Mouse (Mus musculus) intestine, embryonic 16.5 days (tissue): ENCODE data around the gene Fam166a. TPM values are rescaled to one million over a fixed set of nuclear protein-coding genes. Genes with fewer than 3 reads are reported as not detected.
A peak's percentile ranks its signal among the peaks of the same experiment; 100 is the strongest.

Source experiments
- ATAC-seq: fragments of 200-750 bp; cut with Nextera tagmentation; 2 replicates; pipeline ENCODE4 v1.8.0; 2017; ENCODE audit warnings: moderate TSS enrichment, moderate library complexity
- H3K27ac ChIP-seq: fragments of 300-500 bp; sonication (generic); 2 replicates; pipeline ENCODE4 v1.5.1; 2014; ENCODE audit warnings: mild to moderate bottlenecking, low read length
- H3K27me3 ChIP-seq: fragments of 300-500 bp; sonication (generic); replicated peaks from 2 replicates; pipeline ENCODE4 v1.6.1; 2014; ENCODE audit warnings: low read length, control low read depth, mixed read lengths; ENCODE audit not compliant: control insufficient read depth, insufficient read depth
- H3K36me3 ChIP-seq: fragments of 300-500 bp; sonication (generic); 2 replicates; pipeline ENCODE4 v1.6.1; 2014; ENCODE audit warnings: low read length, control low read depth; ENCODE audit not compliant: control insufficient read depth, insufficient read depth
- H3K4me1 ChIP-seq: fragments of 300-500 bp; sonication (generic); 2 replicates; pipeline ENCODE4 v1.6.1; 2014; ENCODE audit warnings: low read length, control low read depth, mixed read lengths; ENCODE audit not compliant: control insufficient read depth, insufficient read depth
- H3K4me2 ChIP-seq: fragments of 300-500 bp; sonication (generic); 2 replicates; pipeline ENCODE4 v1.6.1; 2014; ENCODE audit warnings: low read depth, low read length, control low read depth
- H3K4me3 ChIP-seq: fragments of 300-500 bp; sonication (generic); 2 replicates; pipeline ENCODE4 v1.5.1; 2014; ENCODE audit warnings: mild to moderate bottlenecking, low read length
- H3K9ac ChIP-seq: fragments of 300-500 bp; sonication (generic); 2 replicates; pipeline ENCODE4 v1.6.1; 2014; ENCODE audit warnings: low read depth, low read length
- H3K9me3 ChIP-seq: fragments of 300-500 bp; sonication (generic); 2 replicates; pipeline ENCODE4 v1.6.1; 2016; ENCODE audit warnings: low read length, control low read depth; ENCODE audit not compliant: control insufficient read depth
- WGBS: fragments of 180-500 bp; shearing (Covaris S2); extraction: QIAGEN DNeasy Blood & Tissue Kit; methylation state at CpG from one replicate; pipeline ENCODE4 v1.1.7; 2014; 5-methylcytosine and 5-hydroxymethylcytosine counted together
- polyA plus RNA-seq: library from polyadenylated mRNA; unstranded; fragments of >200 nt; fragmentation: Nextera tagmentation; extraction: Ambion mirVana; gene quantifications from 2 replicates; pipeline ENCODE4 v1.2.1, GENCODE M21; 2015

Fam166a gene
- polyA plus RNA-seq, 1 experiment from 2014 or later: 0.12 TPM

DNA sequence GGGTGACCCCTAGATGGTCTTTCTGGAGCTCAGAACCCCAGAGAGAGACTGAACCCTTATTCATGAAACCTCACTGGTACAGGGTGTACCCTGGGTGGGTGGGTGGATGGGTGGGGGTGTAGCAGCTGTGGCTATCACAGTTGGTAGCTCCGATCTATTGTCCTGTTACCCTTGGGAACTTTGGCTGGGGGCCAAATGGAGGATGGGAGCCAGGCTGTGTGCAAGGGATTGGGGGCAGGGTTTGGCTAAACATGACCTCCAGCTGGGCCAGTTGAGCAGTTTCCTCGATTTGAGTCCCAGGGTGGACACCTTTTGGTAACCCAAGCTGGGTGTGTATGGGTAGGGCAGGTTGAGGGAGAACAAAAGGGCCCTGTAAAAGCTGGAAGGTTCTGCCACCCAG is 48.2 kb downstream of the Fam166a start:
- Histone ChIP-seq H3K4me3 (peak overlapping the region; percentile 93), H3K4me1 (peaks cover 51% of the 10 kb centered on the region), H3K9me3 (no peaks in the 10 kb centered on the region), H3K27ac (peak overlapping the region; percentile 96), H3K27me3 (peaks cover 5% of the 10 kb centered on the region; the same call in 1 of the 2 replicates), H3K4me2 (peak overlapping the region; percentile 96), H3K9ac (peak overlapping the region; percentile 87), H3K36me3 (peaks cover 11% of the 10 kb centered on the region)
- WGBS: 28% methylated on average over 2 of the region's 2 CpGs
- ATAC-seq: 0 out of 2 replicates have a peak, but pooled peaks have one; percentile 2

DNA sequence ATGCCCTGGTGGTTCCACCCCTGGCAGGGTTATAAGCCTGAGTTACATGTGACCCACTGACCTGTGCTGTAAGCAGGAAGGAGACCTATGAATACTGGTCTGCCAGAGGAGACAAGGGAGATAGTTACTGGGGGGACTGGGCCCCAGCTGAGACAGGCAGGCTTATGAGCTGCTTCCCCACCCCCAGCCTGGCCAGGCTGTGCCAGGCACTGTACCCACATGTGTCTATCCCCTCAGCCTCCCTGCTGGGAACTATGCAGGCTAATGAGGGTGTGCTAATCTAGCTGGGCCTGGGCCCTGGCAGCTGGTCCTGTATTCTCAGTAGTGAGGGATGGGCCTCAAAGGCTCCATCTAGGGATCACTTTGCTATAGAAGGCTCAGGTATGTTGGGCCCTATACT is 48.7 kb downstream of the Fam166a start:
- peaks cover 11% of the 10 kb centered on the region for H3K36me3 ChIP-seq
- H3K4me3 ChIP-seq: peak overlapping the region; percentile 93
- H3K27ac ChIP-seq: peak overlapping the region; percentile 96
- peak overlapping the region; percentile 87 for H3K9ac ChIP-seq
- H3K4me2 ChIP-seq: peak overlapping the region; percentile 96
- no peaks in the 10 kb centered on the region for H3K9me3 ChIP-seq
- ATAC-seq: no peak; the same call in 1 of the 2 replicates
- H3K4me1 ChIP-seq: peaks cover 51% of the 10 kb centered on the region
- H3K27me3 ChIP-seq: peaks cover 5% of the 10 kb centered on the region; the same call in 1 of the 2 replicates

DNA sequence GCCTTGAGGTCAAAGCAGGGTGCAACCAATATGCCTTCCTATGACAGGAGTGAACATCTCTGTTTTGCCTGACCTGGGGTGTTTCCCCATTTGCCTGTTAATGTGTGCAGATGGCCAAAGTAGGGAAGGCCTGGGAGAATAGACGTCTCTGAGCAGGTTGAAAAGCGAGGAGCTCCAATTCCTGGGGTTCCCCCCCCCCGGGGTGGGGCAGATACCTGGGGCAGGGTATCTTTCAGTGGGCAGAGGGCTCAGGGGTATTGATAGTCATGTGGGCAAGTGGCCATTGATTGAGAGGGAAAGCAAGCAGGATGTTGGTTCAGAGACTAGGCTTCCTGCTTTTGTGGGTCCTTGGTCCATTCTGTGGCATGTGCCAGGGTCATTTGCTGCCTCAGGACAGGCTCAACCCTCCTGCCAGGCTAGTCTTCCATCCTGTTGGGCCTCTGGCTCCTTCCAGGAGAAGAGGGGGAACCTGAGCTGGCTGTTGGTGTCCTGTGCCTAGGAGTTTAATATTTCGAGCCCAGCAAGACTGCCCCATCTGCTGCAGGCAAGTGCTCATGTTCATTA is 49.3 kb downstream of the Fam166a start:
- Histone ChIP-seq H3K4me2 (peak overlapping the region; percentile 96; the same call in 1 of the 2 replicates), H3K4me3 (peak overlapping the region; percentile 93; the same call in 1 of the 2 replicates), H3K9me3 (no peaks in the 10 kb centered on the region), H3K27me3 (peaks cover 5% of the 10 kb centered on the region; the same call in 1 of the 2 replicates), H3K36me3 (peaks cover 11% of the 10 kb centered on the region), H3K4me1 (peaks cover 52% of the 10 kb centered on the region), H3K9ac (peak overlapping the region; percentile 87; the same call in 1 of the 2 replicates), H3K27ac (peak overlapping the region; percentile 96)
- no peak for ATAC-seq
- WGBS: 78% methylated on average over 4 of the region's 4 CpGs

Other genes starting within 250 kb of the Fam166a start
- 139 and 143 TPM in 2 replicates for gene Mrpl41, start 243.6 kb upstream of the Fam166a start, polyA plus RNA-seq
- gene Pnpla7, start 242.7 kb upstream of the Fam166a start, polyA plus RNA-seq: 9.2 and 13.4 TPM in 2 replicates
- gene Nsmf, start 164.4 kb upstream of the Fam166a start, polyA plus RNA-seq: 39.1 and 45.5 TPM in 2 replicates
- 14.3 and 16.7 TPM in 2 replicates for gene Entpd8, start 138.4 kb upstream of the Fam166a start, polyA plus RNA-seq
- 6.5 and 7.9 TPM in 2 replicates for gene Noxa1, start 123.6 kb upstream of the Fam166a start, polyA plus RNA-seq
- 11.0 and 14.4 TPM in 2 replicates for gene Nrarp, start 38.0 kb upstream of the Fam166a start, polyA plus RNA-seq
- 23.0 and 23.4 TPM in 2 replicates for gene Tor4a, start 21.9 kb upstream of the Fam166a start, polyA plus RNA-seq
- 99.9 and 102 TPM in 2 replicates for gene Nelfb, start 7.3 kb upstream of the Fam166a start, polyA plus RNA-seq
- gene Stpg3, start 4.1 kb upstream of the Fam166a start, polyA plus RNA-seq: not detected in 2 replicates
- gene Tubb4b, start 6.0 kb downstream of the Fam166a start, polyA plus RNA-seq: 635 and 699 TPM in 2 replicates
- 11.3 and 17.7 TPM in 2 replicates for gene Slc34a3, start 15.6 kb downstream of the Fam166a start, polyA plus RNA-seq
- 0.37 and 0.54 TPM in 2 replicates for gene Rnf224, start 18.0 kb downstream of the Fam166a start, polyA plus RNA-seq
- gene Rnf208, start 23.5 kb downstream of the Fam166a start, polyA plus RNA-seq: 25.6 and 36.4 TPM in 2 replicates
- 3.3 and 6.4 TPM in 2 replicates for gene Cysrt1, start 23.7 kb downstream of the Fam166a start, polyA plus RNA-seq
- 7.3 and 9.3 TPM in 2 replicates for gene AL732309.1, start 28.1 kb downstream of the Fam166a start, polyA plus RNA-seq
- gene Tmem203, start 36.7 kb downstream of the Fam166a start, polyA plus RNA-seq: 22.3 and 23.1 TPM in 2 replicates
- 31.7 and 38.6 TPM in 2 replicates for gene Tprn, start 43.9 kb downstream of the Fam166a start, polyA plus RNA-seq
- 176 and 200 TPM in 2 replicates for gene Ssna1, start 53.7 kb downstream of the Fam166a start, polyA plus RNA-seq
- 91.4 and 97.3 TPM in 2 replicates for gene Anapc2, start 53.7 kb downstream of the Fam166a start, polyA plus RNA-seq
- not detected in 2 replicates for gene Tmem210, start 69.4 kb downstream of the Fam166a start, polyA plus RNA-seq
- gene Lrrc26, start 71.2 kb downstream of the Fam166a start, polyA plus RNA-seq: 1.9 and 2.5 TPM in 2 replicates
- 1.7 and 2.1 TPM in 2 replicates for gene Grin1, start 100.4 kb downstream of the Fam166a start, polyA plus RNA-seq
- gene Man1b1, start 113.6 kb downstream of the Fam166a start, polyA plus RNA-seq: 36.7 and 43.2 TPM in 2 replicates
- 74.4 and 104 TPM in 2 replicates for gene Dpp7, start 137.6 kb downstream of the Fam166a start, polyA plus RNA-seq
- 196 and 259 TPM in 2 replicates for gene Uap1l1, start 146.9 kb downstream of the Fam166a start, polyA plus RNA-seq
- 56.7 and 66.4 TPM in 2 replicates for gene Sapcd2, start 153.6 kb downstream of the Fam166a start, polyA plus RNA-seq
- gene Entpd2, start 177.1 kb downstream of the Fam166a start, polyA plus RNA-seq: 23.7 and 27.4 TPM in 2 replicates
- 48.9 and 51.1 TPM in 2 replicates for gene Npdc1, start 180.6 kb downstream of the Fam166a start, polyA plus RNA-seq
- 0.13 and 0.33 TPM in 2 replicates for gene Fut7, start 204.5 kb downstream of the Fam166a start, polyA plus RNA-seq
- 2.1 and 2.8 TPM in 2 replicates for gene Abca2, start 210.0 kb downstream of the Fam166a start, polyA plus RNA-seq
- 2.6 and 2.7 TPM in 2 replicates for gene Clic3, start 238.1 kb downstream of the Fam166a start, polyA plus RNA-seq
- 31.5 and 37.4 TPM in 2 replicates for gene Paxx, start 242.3 kb downstream of the Fam166a start, polyA plus RNA-seq